Mouse (Mus musculus): ENCODE data around the gene Plpp3.
"Not testable (repeated sequence)": the region's sequence is repeated elsewhere in the genome, so short reads cannot be mapped to it uniquely, and the experiment has no call there.

Gene Plpp3

DNA sequence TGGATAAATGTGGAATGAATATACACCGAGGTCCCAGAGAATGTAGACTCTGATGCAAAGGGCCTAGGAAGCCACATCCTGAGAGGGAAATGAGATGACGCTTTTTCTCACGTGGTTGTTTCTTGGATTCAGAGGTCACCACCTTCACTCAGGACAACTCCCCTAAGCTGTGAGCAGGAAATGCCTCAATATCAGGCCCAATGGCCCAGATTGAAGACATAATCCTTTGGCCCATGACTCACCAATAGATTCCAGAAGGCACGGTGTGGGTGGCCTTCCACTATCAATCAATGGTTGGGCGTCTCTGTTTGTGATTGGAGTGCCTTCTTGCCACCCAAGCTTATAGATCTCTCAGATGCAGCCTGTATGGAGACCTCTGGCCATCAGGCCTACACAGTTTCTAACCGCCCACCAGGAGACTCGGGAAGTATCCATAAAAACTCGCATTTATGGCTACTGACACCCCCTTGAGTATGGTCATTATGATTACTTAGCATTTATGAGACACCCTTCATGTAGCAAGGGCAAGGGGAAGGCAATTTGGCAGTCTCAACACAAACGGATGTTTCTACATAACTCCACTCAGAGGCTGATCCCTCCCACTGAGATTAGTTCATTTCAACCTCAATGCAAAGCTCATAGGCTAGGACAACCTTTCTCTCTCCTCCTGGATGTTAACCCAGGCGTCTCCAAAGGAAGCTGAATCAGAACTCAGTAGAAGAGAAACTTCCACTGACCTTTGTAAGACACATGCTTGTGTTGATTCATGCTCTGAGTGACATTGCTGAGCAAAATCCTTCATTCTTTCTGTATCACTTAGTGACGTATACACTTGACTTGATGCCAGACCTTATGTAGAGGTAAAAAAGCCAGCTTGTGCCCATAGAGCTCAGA is 100.8 kb downstream of the Plpp3 start:
- no peak for DNase-seq (ENCODE audit: low read depth, low spot score)

DNA sequence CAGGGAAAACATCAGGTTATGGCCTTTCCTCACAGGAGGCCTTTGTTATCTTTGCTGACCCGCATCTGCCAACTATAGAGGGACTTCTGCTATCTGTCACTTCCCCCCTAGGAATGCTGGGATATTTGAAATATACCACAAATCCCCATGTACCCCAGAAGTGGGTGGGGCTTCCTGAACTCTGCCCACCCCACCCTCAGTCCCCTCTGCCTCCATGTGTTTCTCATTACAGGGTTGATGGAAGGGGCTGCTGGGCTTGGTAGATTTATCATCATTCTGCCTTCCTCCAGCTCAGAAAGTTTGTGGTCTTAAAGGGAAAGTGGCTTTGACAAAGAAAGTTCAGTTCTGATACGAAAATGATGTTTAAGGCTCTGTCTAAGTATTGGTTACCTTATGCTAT is 103.2 kb downstream of the Plpp3 start:
- no peak for DNase-seq (ENCODE audit: low read depth, low spot score)

DNA sequence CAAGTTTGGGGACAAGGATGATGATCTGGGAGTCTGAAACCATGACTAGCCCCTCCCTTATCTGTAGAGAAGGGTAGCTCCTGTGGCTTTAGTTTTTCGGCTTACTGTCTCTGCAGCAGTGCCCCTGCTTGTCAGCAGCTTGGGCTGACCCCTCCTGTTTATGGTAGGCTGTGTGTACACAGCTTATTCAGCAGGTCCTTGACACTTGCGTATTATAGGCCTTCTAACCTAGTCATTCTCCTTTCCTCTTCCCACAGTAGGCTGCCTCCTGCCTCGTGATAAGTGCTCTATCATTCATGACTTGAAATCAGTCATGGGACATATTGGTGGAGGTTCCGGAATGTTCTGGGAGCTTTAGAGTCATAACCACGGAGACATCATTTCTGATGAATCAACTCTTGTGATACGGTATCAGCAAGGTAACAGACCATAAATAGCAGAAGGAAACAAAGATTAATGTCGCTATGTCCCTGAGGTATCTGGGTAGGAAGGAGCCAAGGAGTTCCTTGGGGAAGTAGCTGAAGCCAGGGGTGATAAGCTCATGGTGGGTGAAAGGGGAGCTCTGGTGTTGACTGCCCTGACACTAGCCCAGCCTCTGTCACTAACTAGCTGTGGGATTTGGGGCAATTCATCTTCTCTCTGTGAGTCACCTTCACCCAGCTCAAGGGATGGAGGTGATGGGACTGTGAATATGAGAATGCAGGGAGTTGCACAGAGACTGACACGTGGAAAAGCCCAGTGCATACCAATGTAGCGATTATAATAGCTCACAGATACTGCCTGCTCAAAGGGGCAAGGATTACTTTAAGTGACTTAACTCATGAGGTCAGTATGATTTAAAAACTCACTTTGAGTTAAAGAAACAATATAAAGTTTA is 104.0 kb downstream of the Plpp3 start:
- DNase-seq (ENCODE audit: low read depth, low spot score) = no peak

DNA sequence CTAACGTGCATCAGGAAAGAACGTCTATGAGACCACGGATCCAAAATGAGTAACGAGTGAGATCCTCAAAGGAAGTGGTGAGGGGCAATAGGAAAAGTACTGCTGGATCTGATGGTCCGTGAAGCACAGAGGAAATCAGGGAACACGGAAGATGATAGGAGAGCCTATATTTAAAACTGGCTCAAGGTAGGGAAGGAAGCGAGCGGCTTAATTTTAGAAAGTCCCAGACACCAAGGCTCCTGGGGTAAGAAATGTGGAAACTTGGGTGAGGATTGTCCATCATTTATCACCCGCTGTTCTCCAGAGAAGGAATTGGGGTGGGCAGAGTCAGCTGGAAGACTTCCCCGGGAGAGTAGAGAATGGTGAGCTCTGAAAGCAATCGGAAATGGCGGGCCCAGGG is 105.2 kb downstream of the Plpp3 start:
- DNase-seq (ENCODE audit: low read depth, low spot score) = no peak

DNA sequence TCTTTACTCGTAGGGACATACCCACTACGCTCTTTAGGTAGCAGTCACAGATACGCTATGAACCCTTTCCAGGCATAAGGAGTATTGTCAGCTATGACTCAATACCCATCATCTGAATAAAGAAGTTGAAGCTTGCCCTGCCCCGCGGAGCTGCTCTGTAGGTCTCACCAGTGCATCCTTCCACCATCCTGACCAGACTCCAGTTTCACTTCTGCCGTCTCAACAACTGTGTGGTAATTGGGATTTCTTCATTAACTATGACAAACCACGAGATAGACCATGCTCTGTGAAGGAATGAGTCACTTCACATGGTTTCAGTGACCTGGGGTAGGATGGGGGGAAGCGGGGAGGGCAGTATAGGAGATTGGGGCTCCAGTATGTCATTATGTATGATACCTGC is 106.5 kb downstream of the Plpp3 start:
- no peak for DNase-seq (ENCODE audit: low read depth, low spot score)

DNA sequence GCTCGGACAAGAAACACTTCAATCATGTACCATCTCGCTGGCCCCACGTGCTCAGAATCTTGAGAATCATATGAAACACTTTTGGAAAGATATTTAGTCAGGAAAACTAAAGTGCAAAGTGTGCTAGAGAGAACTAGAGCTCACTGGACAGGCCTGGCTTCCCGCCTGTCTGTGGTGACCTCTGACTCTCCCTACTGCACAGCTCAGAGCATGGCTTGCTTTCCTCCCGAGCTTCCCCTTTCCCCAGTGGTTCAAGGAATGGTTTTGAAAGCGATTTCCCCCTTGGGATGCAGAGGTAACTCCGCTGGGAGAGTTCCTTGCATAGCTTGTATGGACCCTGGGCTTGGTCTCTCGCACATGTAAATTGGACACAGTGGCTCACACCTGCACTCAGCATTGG is 107.9 kb downstream of the Plpp3 start:
- DNase-seq (ENCODE audit: low read depth, low spot score) = no peak

DNA sequence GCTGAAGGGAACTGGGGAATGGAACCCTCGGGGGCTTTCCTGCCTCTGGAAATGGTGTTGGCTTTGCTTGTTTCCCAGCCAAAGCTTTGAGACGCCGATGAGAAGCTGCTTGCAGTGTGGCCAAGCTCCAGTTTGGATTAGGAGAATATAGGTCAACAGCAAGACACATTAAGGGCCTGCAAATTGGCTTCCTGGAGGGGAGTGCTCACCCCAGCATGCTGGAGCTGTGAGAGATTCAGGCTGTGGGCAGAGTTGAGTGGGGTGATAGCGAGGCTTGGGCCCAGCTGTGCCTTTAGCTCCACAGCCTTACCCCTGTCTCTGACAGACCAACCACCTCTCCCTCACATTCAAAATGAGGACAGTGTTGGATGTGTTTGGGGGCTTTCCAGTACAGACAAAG is 108.5 kb downstream of the Plpp3 start:
- DNase-seq (ENCODE audit: low read depth, low spot score) = no peak

DNA sequence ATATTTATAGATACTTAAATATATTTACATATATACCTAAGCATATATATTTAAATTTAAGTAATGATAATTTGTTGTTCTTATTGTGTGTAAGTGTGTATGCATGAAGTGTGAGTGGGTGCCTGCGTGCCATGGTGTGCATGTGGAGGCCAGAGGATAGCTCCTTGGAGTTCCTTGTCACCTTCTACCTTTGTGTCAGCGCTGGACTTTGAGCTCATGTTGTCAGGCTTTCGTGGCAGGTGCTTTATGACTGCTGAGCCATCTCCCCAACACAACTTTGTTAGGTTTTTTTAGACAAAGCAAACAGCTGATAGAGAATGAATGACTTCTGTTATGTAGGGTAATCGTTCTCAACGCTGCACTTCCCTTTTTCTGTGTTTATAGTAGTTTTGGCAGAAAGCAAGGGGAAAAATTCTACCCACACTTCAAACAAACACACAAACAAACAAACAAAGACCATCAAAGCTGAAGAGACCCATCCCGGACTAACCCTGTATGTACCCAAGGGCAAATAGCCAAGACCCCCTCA is 111.1 kb downstream of the Plpp3 start:
- no peak for DNase-seq (ENCODE audit: low read depth, low spot score)

DNA sequence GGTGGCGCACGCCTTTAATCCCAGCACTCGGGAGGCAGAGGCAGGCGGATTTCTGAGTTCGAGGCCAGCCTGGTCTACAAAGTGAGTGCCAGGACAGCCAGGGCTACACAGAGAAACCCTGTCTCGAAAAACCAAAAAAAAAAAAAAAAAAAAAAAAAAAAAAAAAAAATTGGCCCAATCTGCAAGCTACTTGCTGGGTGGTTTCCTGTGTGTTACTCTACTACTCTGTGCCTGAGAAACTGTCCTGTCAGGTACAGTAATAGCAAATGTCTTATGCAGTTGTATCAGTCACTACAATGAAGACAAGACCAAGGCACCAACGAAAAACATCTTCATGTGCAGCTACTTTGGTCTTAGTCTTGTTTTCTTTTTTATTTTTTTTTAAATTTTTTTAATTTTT is 112.3 kb downstream of the Plpp3 start:
- not testable (repeated sequence) for DNase-seq (ENCODE audit: low read depth, low spot score)

DNA sequence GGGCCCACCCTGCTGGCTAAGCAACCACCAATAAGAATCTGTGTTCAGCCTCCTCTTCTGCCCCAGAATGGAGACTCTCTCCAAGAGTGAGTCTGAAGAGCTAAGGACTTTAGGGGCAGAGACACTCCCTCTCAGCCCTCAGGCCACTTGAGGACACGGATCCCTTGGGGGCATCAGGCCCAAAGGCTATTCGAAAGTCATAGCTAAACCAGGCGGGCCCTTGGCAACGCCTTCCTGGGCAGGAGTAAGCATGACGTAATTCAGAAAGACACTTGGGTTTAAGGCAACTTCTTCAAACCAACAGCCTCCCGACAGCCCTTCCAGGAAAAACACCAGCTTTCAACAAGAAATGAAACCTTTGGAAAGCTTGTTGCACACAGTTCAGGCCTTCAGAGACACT is 114.0 kb downstream of the Plpp3 start:
- DNase-seq (ENCODE audit: low read depth, low spot score) = no peak

DNA sequence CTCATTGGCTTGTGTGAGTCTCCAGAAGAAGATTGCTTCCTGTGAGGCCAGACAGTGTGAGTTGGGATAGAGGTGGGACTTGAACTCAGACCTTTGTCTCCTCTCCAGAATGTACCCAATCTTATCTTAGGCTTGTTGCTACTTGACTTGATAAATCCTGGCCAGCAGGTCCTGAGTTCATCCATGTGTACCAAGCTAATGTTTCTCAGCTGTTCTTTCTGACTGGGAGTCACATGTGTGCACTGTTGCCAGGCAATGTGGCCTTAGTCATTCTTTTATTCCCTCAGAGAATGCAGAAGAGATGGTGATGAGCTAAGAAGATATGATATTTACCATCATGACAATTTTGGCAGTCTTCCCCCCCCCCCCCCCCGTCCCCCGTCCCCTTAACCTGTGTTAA is 115.9 kb downstream of the Plpp3 start:
- no peak for DNase-seq (ENCODE audit: low read depth, low spot score)

DNA sequence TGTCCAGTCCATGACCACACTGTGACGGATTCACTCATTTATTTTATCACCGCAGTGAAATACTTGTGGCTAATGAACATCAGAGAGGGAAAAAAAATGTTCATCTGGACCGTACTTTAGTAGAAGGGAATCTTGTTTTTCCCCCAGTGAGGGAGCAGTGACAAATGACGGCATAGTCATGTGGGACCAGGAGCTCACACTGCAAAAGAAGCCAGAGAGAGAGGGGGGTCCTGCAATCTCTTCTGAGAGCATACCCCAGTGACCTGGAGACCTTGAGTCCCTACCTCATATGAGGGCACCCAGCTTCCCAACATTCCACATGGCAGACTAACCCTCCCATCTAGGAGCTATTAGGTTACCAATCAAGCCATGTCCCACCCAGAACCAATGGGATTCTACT is 116.3 kb downstream of the Plpp3 start:
- DNase-seq (ENCODE audit: low read depth, low spot score) = no peak

DNA sequence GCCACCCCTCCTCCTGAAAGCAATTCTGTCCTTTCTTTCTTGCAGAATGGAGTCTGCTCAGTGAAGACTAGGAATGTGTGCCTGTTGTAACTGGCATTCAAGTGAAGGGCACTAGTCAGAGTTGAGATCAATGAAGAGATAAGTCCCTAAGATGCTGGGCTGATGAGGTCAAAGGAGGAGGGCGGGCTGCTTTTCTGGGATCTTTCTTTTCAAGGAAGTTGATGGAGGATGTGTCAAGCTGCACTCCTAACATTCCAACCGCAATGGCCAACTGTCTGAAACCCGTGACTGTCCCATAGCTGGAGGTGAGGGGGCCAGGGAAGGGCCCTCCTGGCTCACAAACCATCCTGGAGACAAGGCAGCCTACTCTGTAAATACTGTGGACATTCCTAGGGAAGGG is 118.5 kb downstream of the Plpp3 start:
- no peak for DNase-seq (ENCODE audit: low read depth, low spot score)

DNA sequence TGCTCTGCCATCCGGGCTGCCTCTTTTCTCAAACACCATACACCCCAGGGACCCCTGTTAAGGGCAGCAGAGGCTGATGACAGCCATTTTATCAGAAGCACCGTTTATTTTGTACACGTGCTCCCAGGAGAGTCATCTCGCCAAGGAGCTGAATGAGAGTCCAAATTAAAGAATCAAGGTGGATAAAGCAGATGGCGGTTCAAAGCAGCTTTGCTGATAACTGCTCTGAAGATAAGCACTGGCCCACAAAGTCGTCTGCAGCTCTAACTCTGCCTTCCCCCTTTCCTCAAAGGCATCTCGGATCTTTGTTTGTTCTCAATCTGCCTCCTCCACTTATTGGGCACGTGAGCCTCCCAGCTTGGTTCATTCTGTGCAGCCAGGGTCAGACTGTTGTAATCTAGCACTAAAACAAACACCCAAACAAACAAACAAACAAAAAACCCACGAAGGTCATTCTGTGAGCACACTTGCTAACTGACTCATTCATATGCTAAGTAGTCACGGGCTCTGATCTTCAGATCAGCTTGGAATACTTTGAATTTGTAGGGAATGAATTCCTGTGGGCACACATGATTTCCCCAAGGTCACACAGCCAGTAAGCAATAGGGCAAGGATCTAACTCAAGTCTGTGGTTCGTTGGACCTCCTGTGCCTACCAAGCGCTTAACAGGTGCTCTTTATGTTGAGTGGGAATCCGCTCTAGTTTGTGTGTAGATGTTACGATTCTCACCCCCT is 119.1 kb downstream of the Plpp3 start:
- DNase-seq (ENCODE audit: low read depth, low spot score) = no peak

DNA sequence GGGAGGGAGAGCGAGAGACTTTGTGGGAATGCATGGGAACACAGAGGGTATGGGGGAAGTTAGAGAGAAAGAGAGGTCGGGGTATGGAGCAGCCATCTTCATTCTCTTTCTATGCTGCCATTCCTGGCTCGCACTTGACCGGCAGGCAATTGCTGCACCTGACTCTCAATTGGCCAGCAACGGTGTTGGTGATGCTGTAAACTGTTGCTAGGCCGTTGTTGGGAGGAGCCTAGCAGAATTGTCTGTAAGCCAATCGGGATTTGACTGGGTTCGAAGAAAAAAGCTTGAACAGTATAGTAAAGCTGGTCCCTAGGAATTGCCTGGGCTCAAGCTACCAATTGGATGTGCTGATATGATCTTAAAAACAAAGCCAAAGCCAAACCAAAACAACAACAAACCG is 121.0 kb downstream of the Plpp3 start:
- DNase-seq (ENCODE audit: low read depth, low spot score) = no peak

DNA sequence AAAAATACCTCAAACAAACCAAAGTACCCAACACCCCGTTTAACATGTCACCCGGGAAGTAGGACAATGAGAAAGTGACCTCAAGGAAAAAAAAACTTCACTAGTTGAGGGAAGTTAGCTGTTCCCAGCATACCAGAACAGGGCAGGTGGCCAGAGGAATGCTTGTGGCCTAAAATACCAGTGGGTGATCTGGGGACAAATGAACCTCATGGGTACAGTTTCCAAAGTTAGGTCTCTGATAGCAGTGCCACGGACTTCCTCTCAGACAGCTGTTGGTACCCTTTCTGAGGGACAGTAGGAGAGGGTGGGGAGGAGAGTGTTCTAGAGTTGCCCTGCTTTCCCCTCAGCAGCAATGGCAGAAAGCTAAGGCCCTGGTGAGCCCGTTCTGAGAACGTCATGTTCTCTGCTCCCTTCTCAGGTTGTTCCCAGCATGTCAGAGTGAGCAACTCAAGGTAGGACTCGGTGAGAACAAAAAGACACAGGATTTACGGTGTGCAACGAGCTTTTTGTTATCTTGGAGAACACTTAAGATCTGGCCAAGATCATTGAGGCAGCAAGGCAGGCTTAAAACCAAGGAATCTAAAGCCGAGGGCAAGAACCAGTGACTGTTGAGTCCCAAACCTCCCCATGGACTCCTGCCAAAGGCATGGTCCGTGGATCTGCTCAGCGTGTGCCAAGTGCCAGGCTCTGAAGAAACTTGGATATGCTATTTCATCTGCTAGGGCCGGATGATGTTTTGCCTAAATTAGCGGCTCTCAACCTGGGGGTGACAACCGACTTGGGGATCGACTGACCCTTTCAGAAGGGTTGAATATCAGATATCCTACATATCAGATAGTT is 121.6 kb downstream of the Plpp3 start:
- DNase-seq (ENCODE audit: low read depth, low spot score) = no peak

DNA sequence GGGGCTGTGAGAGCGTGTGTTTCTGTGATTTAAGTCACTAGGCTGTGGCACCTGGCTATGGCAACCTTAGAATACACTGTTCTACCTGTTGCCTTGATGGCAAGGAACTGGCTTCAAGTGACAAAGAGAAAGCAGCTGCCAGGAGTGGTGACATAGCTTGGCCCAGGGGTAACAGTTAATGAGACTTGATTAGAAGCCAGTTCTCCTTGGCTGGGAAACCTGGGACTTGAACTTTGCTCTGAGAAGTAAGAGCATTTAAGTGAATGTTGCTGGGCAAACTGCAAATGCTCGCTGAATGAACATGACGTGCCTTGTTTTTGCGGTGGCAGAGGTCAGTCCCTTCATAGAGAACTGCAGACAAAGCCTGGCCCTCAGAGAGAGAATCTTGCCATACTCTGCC is 122.7 kb downstream of the Plpp3 start:
- DNase-seq (ENCODE audit: low read depth, low spot score) = no peak

DNA sequence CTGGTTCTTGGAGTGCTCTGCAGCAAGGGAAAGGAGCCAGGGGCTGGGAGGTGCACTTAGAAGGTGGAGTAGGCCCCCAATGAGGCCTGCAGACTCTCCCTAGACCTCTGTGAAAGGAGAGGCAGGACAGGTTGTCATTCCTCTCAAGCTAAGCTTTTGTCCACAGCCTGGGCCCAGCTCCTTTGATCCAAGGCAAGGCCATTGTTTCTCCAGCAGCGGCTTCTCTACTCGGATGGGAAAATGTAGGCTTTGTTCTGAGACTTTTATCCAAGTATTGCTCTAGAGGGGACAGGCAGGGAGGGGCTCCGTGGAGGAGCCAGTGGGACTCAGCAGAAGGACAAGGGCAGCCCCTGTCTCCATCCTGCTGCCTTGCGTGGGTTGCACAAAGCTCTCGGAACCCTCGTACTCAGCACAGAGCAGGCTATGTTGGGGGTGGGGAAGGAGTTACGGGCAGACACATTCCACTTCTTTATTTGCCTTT is 124.6 kb downstream of the Plpp3 start:
- no peak for DNase-seq (ENCODE audit: low read depth, low spot score)
